Mouse (Mus musculus) thymus, adult 2 months (tissue): ENCODE data around the gene Irf6. TPM values are rescaled to one million over a fixed set of nuclear protein-coding genes. Genes with fewer than 3 reads are reported as not detected.

Source experiments
- DNase-seq: peaks from one replicate; pipeline ENCODE4 v3.0.0; 2021
- H3K27ac ChIP-seq: fragments of 200-500 bp; 2 replicates; pipeline ENCODE4 v1.5.1; 2012; ENCODE audit warnings: low read length, control low read depth; ENCODE audit not compliant: control insufficient read depth, insufficient read depth
- H3K27me3 ChIP-seq: fragments of 200-500 bp; 2 replicates; pipeline ENCODE4 v1.6.1; 2012; ENCODE audit warnings: mild to moderate bottlenecking, low read length, moderate library complexity, mixed read lengths; ENCODE audit not compliant: control insufficient read depth, insufficient read depth
- H3K36me3 ChIP-seq: fragments of 200-500 bp; 2 replicates; pipeline ENCODE4 v1.6.1; 2012; ENCODE audit warnings: mild to moderate bottlenecking, low read length, moderate library complexity; ENCODE audit not compliant: control insufficient read depth, insufficient read depth
- H3K4me1 ChIP-seq: fragments of 200-500 bp; replicated peaks from 2 replicates; pipeline ENCODE4 v1.6.1; 2012; ENCODE audit warnings: low read length; ENCODE audit not compliant: control insufficient read depth, insufficient read depth
- H3K4me3 ChIP-seq: fragments of 200-500 bp; 2 replicates; pipeline ENCODE4 v1.5.1; 2012; ENCODE audit warnings: mild to moderate bottlenecking, low read length, control low read depth, moderate library complexity; ENCODE audit not compliant: control insufficient read depth, insufficient read depth
- CTCF ChIP-seq: fragments of 200-500 bp; IDR thresholded peaks from 2 replicates; pipeline ENCODE4 v1.5.1; 2012; ENCODE audit warnings: mild to moderate bottlenecking, control low read depth, low read length, moderate library complexity, borderline replicate concordance; ENCODE audit not compliant: control insufficient read depth, poor library complexity, insufficient read depth; ENCODE audit errors: extremely low read depth
- POLR2A ChIP-seq: fragments of 200-500 bp; IDR thresholded peaks from 2 replicates; pipeline ENCODE4 v1.6.1; 2012; ENCODE audit warnings: mild to moderate bottlenecking, low read length, control low read depth, moderate library complexity; ENCODE audit not compliant: control insufficient read depth, poor library complexity, insufficient read depth; ENCODE audit errors: extremely low read depth
- WGBS: fragments of 180-500 bp; shearing (Covaris S2); methylation state at CpG from one replicate; pipeline ENCODE4 v1.1.7; 2018; 5-methylcytosine and 5-hydroxymethylcytosine counted together
- polyA plus RNA-seq: library from polyadenylated mRNA; depleted of rRNA; stranded (reverse); fragments of >200 nt; gene quantifications from 2 replicates; pipeline ENCODE4 v1.2.3, GENCODE M21; 2012

Gene Irf6
- polyA plus RNA-seq, 1 experiment = 26.5 TPM

- H3K27ac ChIP-seq = no peak overlapping the region
- WGBS = 96% methylated on average over 3 of the region's 3 CpGs
- H3K27me3 ChIP-seq = no peaks in the 10 kb centered on the region
- no peak for TF ChIP-seq POLR2A
- TF ChIP-seq CTCF = no peak
- H3K4me3 ChIP-seq = no peak overlapping the region
- H3K36me3 ChIP-seq = peaks cover 85% of the 10 kb centered on the region
- DNase-seq = no peak
- H3K4me1 ChIP-seq = peaks cover 43% of the 10 kb centered on the region
Measured at GRCm38 (mm10) chr1:193195169-193195810, 42.4 kb downstream of the Irf6 start.

- Histone ChIP-seq H3K36me3 (peaks cover 64% of the 10 kb centered on the region), H3K4me1 (peaks cover 28% of the 10 kb centered on the region), H3K4me3 (no peak overlapping the region), H3K27ac (peak overlapping the region; percentile 3; the same call in 1 of the 2 replicates), H3K27me3 (no peaks in the 10 kb centered on the region)
- DNase-seq = no peak
- no peak for TF ChIP-seq CTCF
- TF ChIP-seq POLR2A = no peak
- 88% methylated on average over 18 of the region's 18 CpGs for WGBS
Measured at GRCm38 (mm10) chr1:193197494-193198205, 44.7 kb downstream of the Irf6 start.

- DNase-seq = no peak
- H3K4me3 ChIP-seq = no peak overlapping the region
- H3K27me3 ChIP-seq = no peaks in the 10 kb centered on the region
- peaks cover 57% of the 10 kb centered on the region for H3K36me3 ChIP-seq
- peak overlapping the region; percentile 3; the same call in 1 of the 2 replicates for H3K27ac ChIP-seq
- no peak for TF ChIP-seq CTCF
- 96% methylated on average over 2 of the region's 2 CpGs for WGBS
- peaks cover 28% of the 10 kb centered on the region for H3K4me1 ChIP-seq
Measured at GRCm38 (mm10) chr1:193198312-193198711, 45.4 kb downstream of the Irf6 start.

GRCm38 (mm10) chr1:193200640-193201382 lies 47.9 kb downstream of the Irf6 start:
- no peaks in the 10 kb centered on the region for H3K27me3 ChIP-seq
- TF ChIP-seq CTCF (no peak), POLR2A (no peak)
- H3K27ac ChIP-seq = peak overlapping the region; percentile 99
- peak; percentile 66 for DNase-seq
- peaks cover 28% of the 10 kb centered on the region for H3K4me1 ChIP-seq
- H3K4me3 ChIP-seq = peak overlapping the region; percentile 62
- H3K36me3 ChIP-seq = peaks cover 32% of the 10 kb centered on the region
- WGBS = 3% methylated on average over 8 of the region's 8 CpGs

GRCm38 (mm10) chr1:193201383-193201778 lies 48.5 kb downstream of the Irf6 start, which contains the start of gene Traf3ip3:
Gene Traf3ip3 (minus strand): TSS chr1:193201703.
- H3K4me3 ChIP-seq = peak within 1 kb of the TSS; percentile 62
- TF ChIP-seq POLR2A (peak; percentile 75; the same call in 1 of the 2 replicates), CTCF (no peak)
- no peaks in the 10 kb centered on the region for H3K27me3 ChIP-seq
- H3K4me1 ChIP-seq = peaks cover 25% of the 10 kb centered on the region
- peak; percentile 84 for DNase-seq
- H3K36me3 ChIP-seq = peaks cover 27% of the 10 kb centered on the region
- peak within 1 kb of the TSS; percentile 99 for H3K27ac ChIP-seq
- WGBS = 8% methylated on average over 5 of the region's 5 CpGs

- DNase-seq = no peak
- H3K27me3 ChIP-seq = no peaks in the 10 kb centered on the region
- peaks cover 13% of the 10 kb centered on the region for H3K4me1 ChIP-seq
- no peak for TF ChIP-seq POLR2A
- no peak for TF ChIP-seq CTCF
- H3K36me3 ChIP-seq = peaks cover 6% of the 10 kb centered on the region
- no peak overlapping the region for H3K4me3 ChIP-seq
- WGBS = 71% methylated on average over 2 of the region's 2 CpGs
- no peak overlapping the region for H3K27ac ChIP-seq
Measured at GRCm38 (mm10) chr1:193203821-193204220, 50.9 kb downstream of the Irf6 start.
